Mouse (Mus musculus): ENCODE measurements around the gene Galr2. TPM values are rescaled to one million over a fixed set of nuclear protein-coding genes. Genes with fewer than 3 reads are reported as not detected.

The Galr2 gene
- polyA plus RNA-seq (2016; fragmentation: Nextera tagmentation; extraction: Ambion mirVana), result 0.11 TPM in 1 of 2 replicates, not detected in the other

DNA sequence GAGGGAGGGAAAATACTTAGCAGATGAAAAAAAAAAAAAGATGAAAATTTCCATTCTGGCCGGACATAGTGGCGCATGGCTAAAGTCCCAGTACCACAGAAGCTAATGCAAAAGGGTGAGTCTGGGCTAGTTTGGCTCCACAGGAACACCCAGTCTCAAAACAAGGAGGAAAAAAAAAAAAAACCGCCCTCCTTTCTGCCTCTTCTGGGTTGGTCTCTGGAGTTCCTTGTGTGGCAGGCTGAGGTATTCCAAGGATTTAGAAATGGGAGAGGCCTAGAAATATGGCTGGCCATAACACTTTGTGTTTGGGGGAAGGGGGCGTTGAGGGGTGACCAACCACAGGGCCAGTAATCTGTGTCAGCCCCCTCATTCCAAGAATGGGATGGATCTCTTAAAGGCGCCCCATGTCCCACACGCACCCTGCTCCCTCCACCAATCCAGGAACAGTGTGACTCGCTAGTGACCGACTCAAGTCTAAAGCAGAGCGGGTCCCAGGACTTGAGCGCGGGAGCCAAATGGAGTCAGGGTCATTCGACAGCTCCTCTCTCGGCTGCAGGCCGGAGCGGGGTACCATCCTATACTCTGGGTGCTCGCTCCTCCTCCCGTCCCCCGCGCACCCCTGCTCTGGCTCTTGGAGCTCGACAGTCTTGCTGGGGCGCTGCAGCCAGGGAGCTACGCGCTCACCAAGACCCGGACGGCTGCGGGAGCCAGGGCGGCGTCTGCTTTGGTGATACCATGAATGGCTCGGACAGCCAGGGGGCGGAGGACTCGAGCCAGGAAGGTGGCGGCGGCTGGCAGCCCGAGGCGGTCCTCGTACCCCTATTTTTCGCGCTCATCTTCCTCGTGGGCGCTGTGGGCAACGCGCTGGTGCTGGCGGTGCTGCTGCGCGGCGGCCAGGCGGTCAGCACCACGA is at the start of gene Galr2:
Galr2 (plus strand) TSS at position 189 of the 913 bp plus-strand sequence.
- 8% methylated on average over 48 of the region's 48 CpGs for WGBS
- H3K4me1 ChIP-seq, result peaks cover 33% of the 10 kb centered on the region
- peak within 1 kb of the TSS; percentile 32; the same call in 1 of the 2 replicates for H3K27ac ChIP-seq
- peak within 1 kb of the TSS; percentile 42 for H3K4me3 ChIP-seq
- H3K9me3 ChIP-seq (replicated peaks), result no peaks in the 10 kb centered on the region
- H3K36me3 ChIP-seq, result no peaks in the 10 kb centered on the region
- DNase-seq (ENCODE audit: low spot score), result peak; percentile 60
- peaks cover 65% of the 10 kb centered on the region for H3K27me3 ChIP-seq (ENCODE audit: low read depth, poor library complexity, severe bottlenecking)

DNA sequence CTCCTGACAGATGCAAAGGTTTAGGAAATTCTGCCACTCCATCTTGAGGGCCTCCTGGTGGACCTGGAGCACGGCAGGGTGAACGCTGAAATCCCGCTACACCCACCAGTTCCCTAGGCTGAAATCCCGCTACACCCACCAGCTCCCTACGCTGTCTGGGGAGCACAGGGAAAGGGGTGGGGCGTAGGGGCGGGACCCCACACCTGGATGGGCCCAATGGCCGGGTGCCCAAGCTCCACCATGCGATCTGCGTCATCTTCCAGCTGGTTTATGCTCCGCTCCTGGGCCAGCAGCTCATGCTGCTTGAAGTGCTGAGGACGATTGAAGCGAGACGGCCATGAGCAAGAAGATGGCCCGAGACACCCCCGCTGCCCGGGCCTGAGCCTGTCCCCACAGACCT is 48.3 kb upstream of the Galr2 start:
- Histone ChIP-seq H3K4me3 (peak overlapping the region; percentile 24), H3K4me1 (peaks cover 28% of the 10 kb centered on the region), H3K36me3 (no peaks in the 10 kb centered on the region), H3K9me3 (replicated peaks) (no peaks in the 10 kb centered on the region), H3K27ac (peak overlapping the region; percentile 69; the same call in 1 of the 2 replicates), H3K27me3 (ENCODE audit: low read depth, poor library complexity, severe bottlenecking) (peaks cover 48% of the 10 kb centered on the region)
- no peak for DNase-seq (ENCODE audit: low spot score)
- 30% methylated on average over 17 of the region's 17 CpGs for WGBS

DNA sequence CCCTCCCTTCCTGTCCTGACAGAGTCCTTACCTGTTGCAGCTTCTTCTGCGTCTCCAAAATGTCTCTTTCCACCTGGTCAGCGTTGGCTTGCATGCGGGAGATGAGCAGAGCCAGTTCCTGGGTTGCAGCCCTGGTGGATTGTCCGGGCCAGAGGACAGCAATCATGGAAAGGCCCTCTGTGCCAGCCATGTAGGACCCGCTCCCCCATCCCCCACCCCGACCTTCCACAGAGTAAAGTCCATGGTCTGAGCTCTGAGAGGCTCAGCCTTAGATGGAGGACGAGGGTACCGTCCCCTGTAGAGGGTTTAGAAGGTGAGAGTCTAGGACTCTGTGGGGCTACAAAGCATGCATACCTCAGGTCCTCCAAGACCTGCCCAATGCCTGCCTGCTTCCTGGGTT is 45.8 kb upstream of the Galr2 start:
- Histone ChIP-seq H3K4me1 (peaks cover 36% of the 10 kb centered on the region), H3K36me3 (no peaks in the 10 kb centered on the region), H3K27me3 (ENCODE audit: low read depth, poor library complexity, severe bottlenecking) (peaks cover 62% of the 10 kb centered on the region), H3K4me3 (no peak overlapping the region), H3K27ac (no peak overlapping the region), H3K9me3 (replicated peaks) (no peaks in the 10 kb centered on the region)
- 85% methylated on average over 8 of the region's 8 CpGs for WGBS
- no peak for DNase-seq (ENCODE audit: low spot score)

DNA sequence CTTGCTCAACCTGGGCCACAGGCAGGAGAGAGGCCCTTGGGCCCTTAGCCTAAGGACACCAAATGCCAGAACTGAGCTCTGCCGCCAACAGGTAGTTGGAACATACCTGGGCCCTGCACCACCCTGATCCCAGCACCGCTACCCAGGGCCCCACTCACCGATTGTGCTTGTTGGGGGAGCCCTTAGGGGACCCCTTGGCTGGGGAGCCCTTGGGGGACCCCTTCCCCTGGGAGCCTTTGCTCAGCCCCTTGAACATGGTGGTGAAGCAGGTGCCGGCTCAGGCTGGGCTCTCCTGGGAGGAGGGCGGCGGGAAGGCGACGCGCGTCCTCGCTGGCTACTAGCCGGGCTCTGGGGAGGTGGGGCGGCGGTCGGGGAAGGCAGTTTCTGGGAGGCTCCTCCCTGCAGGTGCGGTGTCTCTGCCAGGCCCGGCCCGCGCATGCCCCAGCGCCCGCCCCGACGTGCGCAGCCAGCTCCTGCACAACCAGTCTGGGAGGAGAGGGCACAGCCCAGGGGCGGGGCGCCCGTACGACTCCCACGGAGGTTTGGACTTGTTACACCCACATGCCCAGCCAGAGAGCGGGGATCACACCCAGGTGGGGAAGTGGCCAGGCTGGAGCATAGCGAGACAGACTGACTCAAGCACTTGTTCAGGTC is 42.9 kb upstream of the Galr2 start, which contains the start of gene Evpl:
Evpl (minus strand) TSS at position 336 of the 654 bp plus-strand sequence.
- Histone ChIP-seq H3K4me1 (peaks cover 46% of the 10 kb centered on the region), H3K36me3 (peaks cover 2% of the 10 kb centered on the region), H3K27ac (peak within 1 kb of the TSS; percentile 46), H3K27me3 (ENCODE audit: low read depth, poor library complexity, severe bottlenecking) (peaks cover 48% of the 10 kb centered on the region), H3K4me3 (peak within 1 kb of the TSS; percentile 23; the same call in 1 of the 2 replicates), H3K9me3 (replicated peaks) (no peaks in the 10 kb centered on the region)
- DNase-seq (ENCODE audit: low spot score), result no peak
- 20% methylated on average over 31 of the region's 31 CpGs for WGBS

DNA sequence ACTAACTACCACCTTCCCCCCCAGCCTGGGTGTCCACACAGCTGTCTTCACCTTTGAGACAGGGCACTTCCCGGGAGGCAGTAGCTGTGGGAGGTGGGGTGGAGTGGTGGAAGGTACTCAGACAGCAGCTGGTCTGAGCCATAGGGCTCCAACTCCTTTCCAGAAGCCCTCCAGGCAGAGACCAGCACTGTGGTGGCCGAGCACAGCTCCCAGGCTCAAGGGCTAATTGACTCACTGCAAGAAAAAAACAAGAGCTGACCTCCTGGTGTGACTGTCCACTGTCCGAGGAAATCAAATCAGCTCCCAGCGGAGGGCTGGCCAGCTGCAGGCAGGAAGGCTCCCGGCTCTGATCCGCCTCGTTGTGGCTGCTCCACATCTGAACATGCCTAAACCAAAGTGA is 40.9 kb upstream of the Galr2 start:
- Histone ChIP-seq H3K9me3 (replicated peaks) (no peaks in the 10 kb centered on the region), H3K4me3 (peak overlapping the region; percentile 9), H3K27me3 (ENCODE audit: low read depth, poor library complexity, severe bottlenecking) (peaks cover 30% of the 10 kb centered on the region), H3K27ac (peak overlapping the region; percentile 83), H3K4me1 (peaks cover 56% of the 10 kb centered on the region), H3K36me3 (peaks cover 21% of the 10 kb centered on the region)
- DNase-seq (ENCODE audit: low spot score), result peak; percentile 57
- 4% methylated on average over 7 of the region's 7 CpGs for WGBS

DNA sequence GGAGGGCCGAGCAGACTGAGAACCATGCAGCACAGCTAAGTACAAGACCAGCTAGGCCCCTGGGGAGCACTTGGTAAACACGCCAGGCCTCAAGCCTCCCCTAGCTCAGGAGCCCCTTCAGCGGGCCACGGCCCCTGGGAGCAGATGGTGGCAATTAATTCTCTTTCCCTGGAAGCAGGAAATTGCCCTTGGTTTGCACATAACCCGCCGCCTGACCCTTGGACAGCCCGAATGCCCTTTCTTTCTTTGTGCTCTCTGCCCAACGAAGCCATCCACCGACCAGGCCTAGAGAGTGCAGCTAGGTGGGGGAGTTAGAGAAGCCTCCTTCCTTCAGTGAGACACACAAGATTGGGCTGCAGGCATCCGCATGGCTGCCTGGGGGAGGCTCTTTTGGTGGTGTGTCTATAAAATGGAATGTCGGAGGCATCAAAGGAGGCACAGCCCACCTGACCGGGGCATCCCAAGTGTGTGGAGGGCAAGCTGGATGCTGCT is 38.9 kb upstream of the Galr2 start:
- peaks cover 21% of the 10 kb centered on the region for H3K27me3 ChIP-seq (ENCODE audit: low read depth, poor library complexity, severe bottlenecking)
- peaks cover 59% of the 10 kb centered on the region for H3K4me1 ChIP-seq
- H3K36me3 ChIP-seq, result peaks cover 41% of the 10 kb centered on the region
- no peaks in the 10 kb centered on the region for H3K9me3 ChIP-seq (replicated peaks)
- WGBS, result 12% methylated on average over 12 of the region's 12 CpGs
- H3K27ac ChIP-seq, result peak overlapping the region; percentile 91
- peak; percentile 82 for DNase-seq (ENCODE audit: low spot score)
- peak overlapping the region; percentile 23 for H3K4me3 ChIP-seq

DNA sequence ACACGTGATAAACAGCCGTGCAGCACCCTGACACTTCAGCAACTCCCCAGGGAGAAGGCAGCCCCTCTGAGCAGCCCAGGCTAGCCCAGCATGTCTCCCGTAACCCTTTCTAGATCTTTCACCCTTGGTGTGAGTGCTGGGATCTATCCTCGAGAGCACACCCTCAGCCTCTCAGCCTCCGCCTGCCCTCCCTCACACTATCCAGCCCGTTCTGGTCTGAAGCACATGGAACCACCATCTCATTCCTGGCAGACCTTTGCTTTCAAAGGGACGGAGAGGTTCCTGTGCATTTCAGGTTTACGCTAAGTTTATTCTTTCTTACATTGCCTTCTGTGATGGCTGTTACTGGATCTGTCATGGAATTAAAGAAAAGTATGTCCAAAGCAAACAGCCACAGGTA is 36.2 kb upstream of the Galr2 start:
- no peak overlapping the region; the same call in 1 of the 2 replicates for H3K27ac ChIP-seq
- peaks cover 49% of the 10 kb centered on the region for H3K4me1 ChIP-seq
- no peak overlapping the region for H3K4me3 ChIP-seq
- 67% methylated on average over 8 of the region's 8 CpGs for WGBS
- 0 out of 2 replicates have a peak, but pooled peaks cover 3% of the 10 kb centered on the region for H3K27me3 ChIP-seq (ENCODE audit: low read depth, poor library complexity, severe bottlenecking)
- peaks cover 69% of the 10 kb centered on the region for H3K36me3 ChIP-seq
- H3K9me3 ChIP-seq (replicated peaks), result no peaks in the 10 kb centered on the region
- no peak for DNase-seq (ENCODE audit: low spot score)

DNA sequence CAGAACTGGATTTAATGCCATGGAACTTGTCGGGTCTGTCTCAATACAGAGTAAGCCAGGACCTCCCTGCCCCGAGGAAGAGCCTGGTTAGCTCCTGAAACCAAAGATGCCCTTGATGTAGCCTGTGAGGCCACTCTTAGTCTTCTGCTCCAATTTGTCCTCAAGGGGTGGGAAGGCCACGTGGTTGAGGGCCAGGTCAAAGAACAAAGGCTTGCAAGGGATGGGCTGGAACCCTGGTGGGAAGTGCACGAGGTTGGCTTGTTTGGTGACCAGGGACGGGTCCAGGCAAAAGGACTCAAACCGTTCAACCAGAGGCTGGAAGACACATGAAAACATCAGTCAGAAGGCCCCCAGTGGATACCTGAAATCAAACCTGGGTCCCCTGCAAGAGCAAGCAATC is 35.1 kb upstream of the Galr2 start:
- no peak overlapping the region for H3K27ac ChIP-seq
- 0 out of 2 replicates have a peak, but pooled peaks cover 3% of the 10 kb centered on the region for H3K27me3 ChIP-seq (ENCODE audit: low read depth, poor library complexity, severe bottlenecking)
- H3K9me3 ChIP-seq (replicated peaks), result no peaks in the 10 kb centered on the region
- 70% methylated on average over 6 of the region's 6 CpGs for WGBS
- H3K4me3 ChIP-seq, result no peak overlapping the region
- H3K36me3 ChIP-seq, result peaks cover 80% of the 10 kb centered on the region
- no peak for DNase-seq (ENCODE audit: low spot score)
- peaks cover 41% of the 10 kb centered on the region for H3K4me1 ChIP-seq

DNA sequence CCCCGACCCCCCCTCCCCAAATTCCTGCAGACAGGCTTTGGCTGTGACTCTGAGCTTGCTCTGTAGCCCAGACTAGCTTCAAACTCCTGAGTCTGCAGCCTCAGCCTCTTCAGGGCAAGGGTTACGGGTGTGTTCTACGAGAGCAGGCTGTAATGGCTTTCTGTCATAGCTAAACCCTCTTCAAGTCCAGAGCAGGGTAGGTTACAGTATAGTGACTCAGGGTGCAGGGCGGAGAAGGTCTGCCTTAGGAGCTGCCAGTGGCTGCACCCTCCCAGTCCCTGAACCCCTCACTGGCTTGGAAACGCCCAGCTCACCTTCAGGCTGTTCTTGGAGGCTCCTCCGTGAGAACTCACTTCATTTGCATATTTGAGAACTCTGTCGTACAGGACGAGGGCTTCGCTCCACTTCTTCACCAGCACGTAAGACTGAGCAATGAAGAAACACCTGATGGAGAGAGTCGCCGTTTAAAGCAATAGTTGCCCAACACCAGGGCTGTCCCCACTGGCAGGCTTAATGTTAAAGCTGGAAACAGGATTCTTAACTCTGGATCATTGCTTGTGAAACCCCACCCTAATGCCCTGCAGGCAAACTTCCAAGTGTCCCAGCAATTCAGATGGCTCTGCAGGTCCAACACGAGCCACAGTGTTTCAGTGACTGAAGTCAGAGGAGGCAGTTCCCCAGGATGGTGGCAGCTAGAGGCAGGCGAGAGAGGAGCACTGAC is 33.1 kb upstream of the Galr2 start:
- H3K9me3 ChIP-seq (replicated peaks), result no peaks in the 10 kb centered on the region
- H3K4me1 ChIP-seq, result peaks cover 24% of the 10 kb centered on the region
- WGBS, result 75% methylated on average over 14 of the region's 14 CpGs
- 0 out of 2 replicates have a peak, but pooled peaks cover 3% of the 10 kb centered on the region for H3K27me3 ChIP-seq (ENCODE audit: low read depth, poor library complexity, severe bottlenecking)
- DNase-seq (ENCODE audit: low spot score), result no peak
- H3K36me3 ChIP-seq, result peaks cover 100% of the 10 kb centered on the region
- H3K27ac ChIP-seq, result no peak overlapping the region
- no peak overlapping the region for H3K4me3 ChIP-seq

DNA sequence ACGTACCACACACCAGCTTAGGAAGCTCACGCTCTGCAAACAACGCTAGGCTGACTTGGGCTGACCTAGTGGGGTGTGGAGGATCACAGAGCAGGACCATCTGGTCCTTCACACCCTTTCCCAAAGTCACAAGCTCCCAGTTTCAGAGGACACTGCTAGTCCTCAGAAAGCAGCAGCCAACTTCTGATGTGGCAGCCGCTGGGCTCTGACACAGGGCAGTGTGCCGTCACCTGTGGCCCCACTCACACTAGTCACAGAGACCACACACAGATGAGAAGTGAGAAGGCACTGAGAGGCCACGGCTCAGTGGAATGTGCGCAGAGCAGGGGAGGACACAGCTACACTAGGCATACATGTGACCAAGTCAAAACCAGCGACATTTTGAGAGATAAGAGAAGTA is 29.8 kb upstream of the Galr2 start:
- Histone ChIP-seq H3K27ac (no peak overlapping the region), H3K27me3 (ENCODE audit: low read depth, poor library complexity, severe bottlenecking) (0 out of 2 replicates have a peak, but pooled peaks cover 3% of the 10 kb centered on the region), H3K36me3 (peaks cover 100% of the 10 kb centered on the region), H3K4me1 (peaks cover 4% of the 10 kb centered on the region; the same call in 1 of the 2 replicates), H3K4me3 (no peak overlapping the region), H3K9me3 (replicated peaks) (no peaks in the 10 kb centered on the region)
- WGBS, result 84% methylated on average over 8 of the region's 8 CpGs
- no peak for DNase-seq (ENCODE audit: low spot score)

DNA sequence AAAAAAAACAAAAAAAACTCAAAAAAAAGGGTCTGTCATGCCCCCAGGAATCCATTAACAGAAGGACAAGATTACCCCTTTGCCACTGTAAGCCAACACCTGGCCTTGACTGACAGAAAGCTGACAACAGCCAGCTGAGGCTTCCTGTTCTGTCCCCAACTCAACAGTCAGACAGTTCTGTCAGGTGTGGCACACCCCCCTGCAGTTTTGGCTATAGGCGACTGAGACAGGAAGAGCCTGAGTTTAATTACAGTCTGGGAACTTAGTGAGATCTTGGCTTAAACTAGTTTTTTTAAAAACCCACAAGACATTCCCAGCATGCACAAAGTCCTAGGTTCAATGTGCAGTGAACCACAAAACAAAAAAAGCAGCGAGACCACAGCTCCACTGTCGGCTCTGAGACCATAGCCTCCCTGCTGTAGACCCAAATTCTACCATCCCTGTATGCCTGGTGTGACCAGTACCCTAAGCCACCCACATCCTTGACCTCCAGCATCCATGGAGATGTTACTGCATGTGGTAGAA is 27.6 kb upstream of the Galr2 start:
- Histone ChIP-seq H3K36me3 (peaks cover 100% of the 10 kb centered on the region), H3K4me3 (no peak overlapping the region), H3K27me3 (ENCODE audit: low read depth, poor library complexity, severe bottlenecking) (no peaks in the 10 kb centered on the region), H3K4me1 (no peaks in the 10 kb centered on the region), H3K9me3 (replicated peaks) (no peaks in the 10 kb centered on the region), H3K27ac (no peak overlapping the region)
- DNase-seq (ENCODE audit: low spot score), result no peak
- WGBS, result 87% methylated on average over 3 of the region's 3 CpGs

DNA sequence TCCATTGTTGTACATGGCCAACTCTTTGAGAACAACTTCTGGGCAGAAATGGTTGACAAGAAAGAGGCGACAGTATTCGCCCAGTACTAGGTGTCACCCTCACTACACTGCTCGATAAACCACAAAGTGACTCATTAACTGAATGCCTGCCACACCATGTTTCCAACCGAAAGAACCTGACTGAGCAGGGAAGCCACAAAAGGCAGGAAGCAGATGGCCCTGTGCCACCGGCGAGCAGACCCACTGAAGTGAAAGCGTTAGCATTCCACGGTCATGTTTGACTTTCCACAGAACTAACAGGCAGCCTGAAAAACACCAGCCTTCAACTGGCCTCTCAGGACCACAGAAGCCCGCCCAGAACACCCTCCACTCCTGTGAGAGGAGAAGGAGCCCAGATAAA is 26.1 kb upstream of the Galr2 start:
- peaks cover 100% of the 10 kb centered on the region for H3K36me3 ChIP-seq
- no peak overlapping the region for H3K4me3 ChIP-seq
- DNase-seq (ENCODE audit: low spot score), result no peak
- H3K4me1 ChIP-seq, result no peaks in the 10 kb centered on the region
- WGBS, result 93% methylated on average over 9 of the region's 9 CpGs
- H3K27me3 ChIP-seq (ENCODE audit: low read depth, poor library complexity, severe bottlenecking), result no peaks in the 10 kb centered on the region
- no peaks in the 10 kb centered on the region for H3K9me3 ChIP-seq (replicated peaks)
- H3K27ac ChIP-seq, result no peak overlapping the region

Measured in limb, embryonic 10.5 days (tissue).